Mouse (Mus musculus) cerebellum, adult 9-11 months (tissue): ENCODE data around the gene Tll1.
"Not testable (repeated sequence)": the region's sequence is repeated elsewhere in the genome, so short reads cannot be mapped to it uniquely, and the experiment has no call there.

Experiments
- DNase-seq: peaks from one replicate; pipeline ENCODE4 v3.0.0; 2022

Tll1 gene

DNA sequence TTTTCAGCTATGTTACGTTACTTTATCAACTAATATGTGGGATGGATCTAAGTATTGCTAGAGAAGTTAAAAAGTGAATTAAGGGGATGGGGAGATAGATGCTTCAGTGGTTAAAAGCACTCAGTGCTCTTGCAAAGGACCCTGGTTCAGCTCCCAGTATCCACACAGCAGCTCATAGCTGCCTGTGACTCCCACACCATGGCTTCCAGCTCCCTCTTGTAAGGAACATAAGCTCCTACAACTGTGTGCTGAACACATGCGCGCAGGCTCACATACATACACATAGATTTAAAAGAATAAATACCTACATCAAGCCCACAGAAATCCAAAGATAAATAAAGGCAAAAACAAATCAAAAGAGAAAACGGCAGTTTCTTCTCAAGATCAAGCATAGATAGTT lies 148.5 kb downstream of the Tll1 start:
- no peak for DNase-seq

DNA sequence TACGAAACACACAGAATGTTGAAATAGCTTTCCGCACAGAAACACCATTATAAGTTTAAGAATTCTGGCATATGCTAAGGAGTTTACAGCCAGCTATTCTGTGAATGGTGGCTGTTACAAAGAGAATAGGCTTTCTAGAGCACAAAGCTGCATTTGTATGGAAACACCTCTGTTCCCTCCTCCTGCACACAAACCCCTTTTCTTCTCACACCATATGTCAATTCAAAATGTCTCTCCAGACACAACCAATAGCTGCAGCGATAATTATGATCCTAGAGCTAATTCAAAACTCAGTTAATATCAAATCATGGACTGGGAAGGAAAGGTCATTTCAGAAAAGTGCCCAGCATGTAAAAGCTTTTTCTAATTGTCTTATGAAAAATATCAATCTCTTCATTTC lies 157.5 kb downstream of the Tll1 start:
- no peak for DNase-seq

DNA sequence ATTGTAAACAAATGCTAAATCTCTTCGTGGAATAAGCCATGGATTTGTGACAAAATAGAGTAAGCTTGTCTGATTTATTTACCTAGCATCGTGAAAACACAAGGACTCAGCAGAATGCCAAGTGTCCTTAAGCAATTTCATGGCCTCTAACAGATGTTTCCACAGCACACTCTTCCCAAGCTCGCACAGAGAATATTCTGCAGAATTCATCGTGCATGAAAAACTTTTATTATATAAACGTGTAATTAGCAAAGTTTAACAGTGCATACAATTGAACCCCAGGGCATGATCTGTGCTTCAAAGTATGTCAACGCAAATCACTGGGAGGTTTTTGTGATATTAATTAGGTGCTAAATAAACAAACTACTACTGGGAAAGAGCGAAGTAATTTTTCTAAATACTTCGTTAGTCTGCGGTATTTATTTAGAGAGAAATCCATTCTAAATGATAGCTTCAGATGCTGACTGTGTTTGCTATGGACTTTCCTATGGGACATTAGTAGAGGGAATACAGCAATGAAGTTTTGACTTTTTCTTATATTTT lies 158.0 kb downstream of the Tll1 start:
- no peak for DNase-seq

DNA sequence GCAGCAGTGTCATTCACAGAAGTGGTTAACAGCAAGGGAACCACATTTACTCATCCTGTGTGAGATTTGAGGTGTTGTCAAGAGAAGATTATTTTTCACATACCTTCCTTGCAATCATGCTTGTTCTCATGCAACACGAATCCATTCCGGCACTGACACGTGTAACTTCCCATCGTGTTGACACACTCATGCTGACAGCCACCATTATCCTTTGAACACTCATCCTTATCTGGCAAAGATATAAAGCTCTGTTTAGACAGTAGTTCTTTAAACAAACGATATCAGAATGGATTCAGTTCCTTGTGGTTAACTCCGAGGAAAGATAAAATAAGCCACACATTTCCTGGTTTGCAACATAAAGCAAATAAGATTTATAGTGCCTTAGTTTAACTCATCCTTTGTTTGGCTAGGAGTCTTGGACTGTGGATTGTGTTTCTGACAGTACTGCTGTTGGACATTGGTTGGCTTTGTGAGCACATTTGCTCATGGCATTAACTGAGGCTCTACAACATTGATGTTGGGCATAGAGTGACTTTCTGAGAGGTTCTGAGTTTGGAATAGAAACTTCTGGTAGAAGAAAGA lies 164.7 kb downstream of the Tll1 start:
- DNase-seq: no peak

DNA sequence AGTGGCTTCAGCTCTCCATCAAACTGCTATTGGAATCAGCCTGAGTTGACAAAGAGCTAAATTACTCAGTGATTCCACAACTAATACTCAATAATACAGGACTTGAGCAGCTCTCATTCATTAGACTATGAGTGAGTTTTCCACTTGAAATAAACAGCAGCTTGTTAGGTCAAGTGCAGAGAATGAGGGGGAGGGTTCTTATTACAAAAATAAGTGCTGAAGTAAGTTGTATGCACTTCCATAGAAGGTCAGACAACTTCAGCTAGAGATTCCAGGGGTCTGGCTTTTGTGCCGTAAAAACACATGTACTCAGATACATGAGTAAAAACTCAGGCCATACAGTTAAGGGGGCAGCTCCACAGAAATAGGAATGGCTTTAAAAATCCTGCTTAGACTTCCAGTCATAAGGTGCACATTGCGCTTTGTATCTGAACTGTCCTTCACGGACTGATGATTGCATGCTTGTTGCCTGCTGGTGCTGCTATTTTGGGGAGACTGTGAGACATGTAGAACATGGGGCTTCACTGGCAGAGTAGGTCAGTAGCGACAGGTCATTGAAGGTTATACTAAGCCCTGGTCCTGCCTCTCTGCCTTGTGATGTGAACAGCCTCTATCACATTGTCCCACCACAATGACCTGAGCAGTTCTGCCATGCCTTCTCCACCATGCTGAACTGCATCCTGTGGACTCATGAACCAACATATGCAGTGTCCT lies 175.2 kb downstream of the Tll1 start:
- no peak for DNase-seq

DNA sequence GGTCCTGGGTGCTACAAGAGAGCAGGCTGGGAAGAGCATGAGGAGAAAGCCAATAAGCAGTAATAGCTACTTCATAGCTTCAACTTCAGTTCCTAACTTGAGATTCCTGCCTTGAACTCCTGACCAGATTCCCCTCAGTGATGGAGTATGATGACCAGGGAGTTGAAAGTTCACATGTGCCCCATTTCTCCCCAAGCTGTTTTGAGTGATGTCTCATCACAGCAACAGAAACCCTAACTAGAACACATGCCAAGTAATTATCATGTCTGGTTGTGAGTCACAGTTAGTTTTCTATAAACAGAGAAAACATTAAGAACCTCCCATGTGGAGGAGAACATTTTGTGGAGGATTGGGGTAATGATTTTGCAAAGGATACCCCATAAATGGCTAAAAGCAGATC lies 176.0 kb downstream of the Tll1 start:
- DNase-seq: no peak

DNA sequence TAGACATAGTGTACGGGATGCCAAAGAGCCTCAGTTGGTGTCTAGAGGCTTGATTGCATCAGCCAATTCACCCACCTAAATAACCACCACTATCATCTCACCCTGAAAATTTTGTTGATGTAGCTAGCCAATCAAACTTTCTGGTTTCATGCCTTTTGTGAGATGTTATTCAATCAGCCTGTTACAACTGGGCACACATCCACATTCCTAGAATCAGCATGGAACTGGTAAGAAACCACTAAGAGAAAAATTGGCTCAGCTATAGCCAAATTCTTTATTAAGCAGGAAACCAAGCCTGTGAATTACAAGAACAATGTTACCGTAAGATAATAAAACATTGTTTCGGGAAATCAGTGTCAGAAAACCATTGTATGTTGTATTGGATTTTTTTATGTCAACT lies 176.5 kb downstream of the Tll1 start:
- DNase-seq: no peak

DNA sequence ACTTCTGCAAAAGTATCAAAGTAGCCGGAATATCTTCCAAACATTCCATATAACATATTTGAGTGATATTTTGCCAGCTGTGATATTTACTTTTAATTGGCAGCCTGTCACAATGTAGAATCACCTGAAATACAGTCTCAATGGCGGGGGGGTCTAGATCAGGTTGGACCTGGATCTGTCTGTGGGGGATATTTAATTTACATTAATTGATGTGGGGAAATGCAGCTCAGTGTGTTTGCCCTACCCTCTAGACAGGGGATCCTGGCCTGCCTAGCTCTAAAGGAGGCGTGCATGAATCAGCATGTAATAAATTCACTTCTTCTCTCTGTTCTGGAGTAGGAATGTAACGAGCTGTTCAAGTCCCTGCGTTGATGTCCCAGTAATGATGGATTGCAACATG lies 181.7 kb downstream of the Tll1 start:
- DNase-seq: no peak

DNA sequence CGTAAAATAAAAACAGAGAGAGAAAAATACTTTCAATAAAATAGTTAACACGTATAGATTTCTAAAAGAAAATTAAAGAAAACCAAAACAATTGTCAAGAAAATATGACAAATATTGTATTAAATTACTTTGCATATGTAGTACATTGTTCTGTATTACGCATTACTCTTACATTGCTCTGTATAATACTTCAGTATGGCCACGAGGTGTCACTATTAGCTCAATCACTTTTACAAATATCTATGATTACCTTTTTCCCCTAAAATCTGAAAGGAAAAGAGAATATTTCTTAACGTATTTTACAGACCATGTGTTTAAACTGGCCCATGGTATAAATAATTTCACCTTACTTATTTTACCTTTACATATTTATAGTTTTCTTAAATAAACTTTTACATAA lies 182.5 kb downstream of the Tll1 start:
- DNase-seq: no peak

DNA sequence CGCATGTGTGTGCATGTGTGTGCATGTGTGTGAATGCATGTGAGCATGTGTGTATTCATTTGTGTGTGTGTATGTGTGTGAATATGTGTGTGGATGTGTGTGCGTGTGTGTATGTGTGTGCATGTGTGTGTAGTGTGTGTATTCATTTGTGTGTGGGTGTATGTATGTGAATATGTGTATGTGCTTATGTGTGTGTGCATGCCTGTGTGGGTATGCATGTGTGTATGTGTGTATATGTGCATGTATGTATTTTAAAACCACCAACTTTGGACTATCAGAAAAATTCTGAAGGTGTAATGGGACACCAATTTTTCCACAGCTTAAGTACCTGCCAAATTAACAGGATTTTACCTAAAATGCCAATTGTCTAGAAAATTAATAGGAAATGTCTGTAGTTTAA lies 183.0 kb downstream of the Tll1 start:
- DNase-seq: no peak

DNA sequence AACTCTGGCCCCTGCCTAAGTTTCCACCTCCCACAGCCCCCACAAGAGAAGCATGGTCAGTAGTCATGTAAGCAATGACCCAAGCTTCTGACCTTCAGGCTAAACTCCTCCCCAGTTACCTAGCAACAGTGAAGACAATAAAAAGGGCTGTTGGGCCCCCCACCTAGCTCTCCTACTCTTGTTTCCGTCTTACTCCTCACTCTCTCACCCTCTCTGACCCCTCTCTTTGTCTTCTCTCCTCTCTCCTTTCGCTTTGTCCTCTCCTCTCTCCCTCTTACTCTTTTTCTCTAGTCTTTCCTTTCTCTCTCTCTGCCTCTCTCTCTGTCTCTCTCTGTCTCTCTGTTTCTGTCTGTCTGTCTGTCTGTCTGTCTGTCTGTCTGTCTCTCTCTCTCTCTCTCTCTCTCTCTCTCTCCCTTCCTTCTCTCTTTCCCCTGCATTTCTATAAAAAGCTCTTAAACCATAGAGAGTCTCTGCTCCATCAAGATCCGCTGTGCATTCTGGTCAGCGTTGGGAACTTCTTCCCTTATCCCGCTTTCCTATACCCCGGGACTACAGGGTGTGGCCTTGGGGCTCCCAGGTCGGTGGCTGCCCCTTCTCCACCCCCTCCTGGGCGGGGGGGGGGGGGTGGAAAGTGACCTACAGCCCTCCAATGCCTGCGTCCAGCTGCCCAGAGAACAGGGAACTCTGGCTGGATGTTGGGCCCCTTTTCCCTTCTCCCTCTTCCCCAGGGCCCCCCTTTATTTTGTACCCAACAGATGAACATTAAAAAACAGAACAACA lies 235.3 kb downstream of the Tll1 start:
- DNase-seq: not testable (repeated sequence)
